Mouse (Mus musculus): ENCODE data around the gene Evi5. TPM values are rescaled to one million over a fixed set of nuclear protein-coding genes. Genes with fewer than 3 reads are reported as not detected.

Gene Evi5
- polyA plus RNA-seq, 1 experiment from 2014 or later, result 84.3 TPM

DNA sequence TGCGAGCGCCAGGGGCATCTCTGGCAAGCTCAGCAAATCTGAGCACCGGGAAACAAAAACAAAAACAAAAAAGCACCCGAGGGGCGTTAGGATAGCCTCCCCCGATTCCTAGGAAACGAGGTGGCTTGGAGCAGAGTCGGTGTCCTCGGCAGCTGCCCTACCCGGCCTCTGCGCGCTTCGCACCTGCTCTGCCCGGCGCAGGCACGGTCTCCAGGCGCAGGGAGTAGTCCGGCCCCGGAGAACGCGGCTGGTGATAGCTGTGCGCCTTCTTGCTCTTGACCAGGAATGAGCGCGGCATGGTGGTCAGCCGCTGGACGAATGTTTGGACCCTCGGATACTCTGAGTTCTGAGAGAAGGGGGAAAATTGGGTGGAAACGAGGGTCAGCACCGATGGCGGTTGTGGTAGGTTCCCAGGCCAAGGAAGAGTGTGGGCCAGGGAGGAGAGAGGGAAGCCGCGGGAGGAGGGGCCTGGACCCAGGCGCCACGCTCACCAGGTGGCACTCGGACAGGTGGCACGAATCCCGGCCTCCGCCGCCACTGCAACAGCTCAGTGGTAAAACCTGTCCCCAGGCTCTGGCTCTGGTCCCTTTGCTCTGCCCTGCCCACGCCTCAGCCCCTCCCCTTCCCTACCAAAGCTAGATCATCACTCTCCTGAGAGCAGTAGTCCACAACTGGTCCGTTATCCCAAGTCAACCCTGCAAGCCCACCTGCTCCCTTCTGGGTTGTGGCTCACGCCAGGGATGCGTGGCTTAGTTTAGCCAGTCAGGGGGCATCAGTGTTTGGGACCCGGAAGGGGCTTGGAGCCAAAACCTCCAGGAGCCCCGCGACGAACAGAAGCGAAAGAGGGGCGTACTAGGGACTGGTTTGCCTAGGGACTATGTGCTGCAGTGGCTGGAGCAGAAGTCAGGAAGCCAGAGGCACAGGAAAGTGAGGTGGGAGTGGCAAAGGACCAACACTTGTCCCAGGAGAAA is 151.1 kb downstream of the Evi5 start:
- Histone ChIP-seq H3K9me3 (replicated peaks; ENCODE audit: low read length) (no peaks in the 10 kb centered on the region), H3K9ac (ENCODE audit: low read depth, low read length) (0 out of 2 replicates have a peak overlapping the region, but pooled peaks have one; percentile 27), H3K27me3 (ENCODE audit: insufficient read depth, low read length) (peaks cover 84% of the 10 kb centered on the region), H3K4me2 (ENCODE audit: low read length) (peak overlapping the region; percentile 51), H3K36me3 (ENCODE audit: insufficient read depth, low read length) (no peaks in the 10 kb centered on the region), H3K27ac (no peak overlapping the region), H3K4me1 (replicated peaks; ENCODE audit: insufficient read depth, low read length) (peaks cover 40% of the 10 kb centered on the region), H3K4me3 (replicated peaks; ENCODE audit: low read depth, low read length) (peak overlapping the region; percentile 26)
- DNase-seq (ENCODE audit: low spot score) (peak; percentile 12), ATAC-seq (replicated peaks; ENCODE audit: low FRiP score, low read depth) (no peak)
- WGBS, result under 1% methylated on average over 47 of the region's 49 CpGs
- no peak for TF ChIP-seq CTCF (IDR thresholded peaks at IDR 0.05; ENCODE audit: low read depth)

DNA sequence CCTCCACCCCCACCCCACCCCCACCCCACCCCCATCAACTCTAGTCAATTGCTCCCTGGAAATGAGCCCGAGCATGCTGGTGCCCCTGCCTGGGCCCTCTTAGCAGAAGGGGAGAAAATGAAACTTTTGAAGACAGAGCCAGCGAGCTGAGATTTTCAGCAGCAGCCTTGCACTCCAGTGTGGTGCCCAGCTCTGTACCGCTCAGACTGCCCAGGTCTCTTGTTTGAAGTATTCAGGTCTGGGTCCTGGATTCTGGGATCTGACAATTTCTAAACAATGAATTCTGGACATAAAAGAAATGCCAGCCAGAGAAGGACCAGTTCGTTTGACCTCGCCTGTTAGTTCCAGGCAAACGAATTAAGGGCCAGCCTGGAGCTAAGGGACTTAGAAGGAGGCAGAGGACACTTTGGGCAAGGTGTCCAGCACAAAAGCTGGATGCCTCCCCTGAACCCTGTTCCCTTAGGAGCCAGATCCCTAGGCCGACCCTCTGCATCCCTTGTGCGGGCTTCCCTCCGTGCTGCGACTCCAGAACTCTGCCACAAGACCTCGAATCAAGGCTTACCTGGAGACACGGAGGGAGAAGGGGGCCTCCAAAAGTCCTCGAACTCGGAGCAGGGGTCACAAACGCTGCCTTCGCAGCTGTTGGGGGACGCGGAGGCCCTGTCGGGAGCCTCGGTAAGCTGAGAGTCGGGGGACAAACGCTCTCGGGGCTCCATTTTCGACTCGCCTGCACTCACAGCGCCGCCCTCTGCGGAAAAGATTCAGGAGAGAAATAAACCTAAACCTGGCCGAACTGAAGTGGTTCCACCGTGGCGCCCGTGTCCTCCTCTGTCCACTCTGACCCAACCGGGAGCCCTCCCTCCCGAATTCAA is 152.0 kb downstream of the Evi5 start:
- peak overlapping the region; percentile 51 for H3K4me2 ChIP-seq (ENCODE audit: low read length)
- peak; percentile 22 for DNase-seq (ENCODE audit: low spot score)
- H3K4me3 ChIP-seq (replicated peaks; ENCODE audit: low read depth, low read length), result peak overlapping the region; percentile 26
- ATAC-seq (replicated peaks; ENCODE audit: low FRiP score, low read depth), result no peak
- 0 out of 2 replicates have a peak overlapping the region, but pooled peaks have one; percentile 27 for H3K9ac ChIP-seq (ENCODE audit: low read depth, low read length)
- WGBS, result 1% methylated on average over 34 of the region's 34 CpGs
- H3K36me3 ChIP-seq (ENCODE audit: insufficient read depth, low read length), result no peaks in the 10 kb centered on the region
- peaks cover 79% of the 10 kb centered on the region for H3K27me3 ChIP-seq (ENCODE audit: insufficient read depth, low read length)
- no peak overlapping the region for H3K27ac ChIP-seq
- H3K4me1 ChIP-seq (replicated peaks; ENCODE audit: insufficient read depth, low read length), result peaks cover 40% of the 10 kb centered on the region
- no peaks in the 10 kb centered on the region for H3K9me3 ChIP-seq (replicated peaks; ENCODE audit: low read length)
- no peak for TF ChIP-seq CTCF (IDR thresholded peaks at IDR 0.05; ENCODE audit: low read depth)

DNA sequence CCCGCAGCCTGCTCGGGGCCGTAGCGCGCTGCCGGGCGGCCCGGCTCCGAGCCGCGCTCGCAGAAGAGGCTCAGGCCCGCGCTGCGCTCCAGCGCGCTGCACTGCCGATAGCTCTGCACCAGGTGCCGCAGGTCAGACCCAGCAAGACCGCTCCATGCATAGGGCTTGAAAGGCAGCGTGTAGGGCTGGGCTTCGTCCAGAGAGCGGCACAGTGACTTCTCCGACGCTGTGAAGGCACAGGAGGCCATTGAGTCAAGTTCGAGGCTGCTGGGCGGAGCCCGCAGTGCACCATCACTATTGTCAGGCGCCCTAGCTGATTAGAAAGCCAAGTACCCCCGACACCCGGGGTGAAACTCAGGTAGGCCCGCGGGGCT is 153.3 kb downstream of the Evi5 start:
- Histone ChIP-seq H3K27ac (no peak overlapping the region), H3K27me3 (ENCODE audit: insufficient read depth, low read length) (peaks cover 81% of the 10 kb centered on the region), H3K9ac (ENCODE audit: low read depth, low read length) (no peak overlapping the region), H3K9me3 (replicated peaks; ENCODE audit: low read length) (no peaks in the 10 kb centered on the region), H3K36me3 (ENCODE audit: insufficient read depth, low read length) (no peaks in the 10 kb centered on the region), H3K4me2 (ENCODE audit: low read length) (peak overlapping the region; percentile 54), H3K4me3 (replicated peaks; ENCODE audit: low read depth, low read length) (peak overlapping the region; percentile 24), H3K4me1 (replicated peaks; ENCODE audit: insufficient read depth, low read length) (peaks cover 38% of the 10 kb centered on the region)
- DNase-seq (ENCODE audit: low spot score) (no peak), ATAC-seq (replicated peaks; ENCODE audit: low FRiP score, low read depth) (peak; percentile 61; the same call in 1 of the 2 replicates)
- WGBS, result 2% methylated on average over 33 of the region's 33 CpGs
- TF ChIP-seq CTCF (IDR thresholded peaks at IDR 0.05; ENCODE audit: low read depth), result no peak

- TF ChIP-seq CTCF (IDR thresholded peaks at IDR 0.05; ENCODE audit: low read depth), result no peak
- peaks cover 35% of the 10 kb centered on the region for H3K4me1 ChIP-seq (replicated peaks; ENCODE audit: insufficient read depth, low read length)
- DNase-seq (ENCODE audit: low spot score) (no peak), ATAC-seq (replicated peaks; ENCODE audit: low FRiP score, low read depth) (peak; percentile 31; the same call in 1 of the 2 replicates)
- no peaks in the 10 kb centered on the region for H3K36me3 ChIP-seq (ENCODE audit: insufficient read depth, low read length)
- H3K9ac ChIP-seq (ENCODE audit: low read depth, low read length), result no peak overlapping the region
- H3K27me3 ChIP-seq (ENCODE audit: insufficient read depth, low read length), result peaks cover 81% of the 10 kb centered on the region
- H3K27ac ChIP-seq, result no peak overlapping the region
- peak overlapping the region; percentile 24 for H3K4me3 ChIP-seq (replicated peaks; ENCODE audit: low read depth, low read length)
- 2% methylated on average over 56 of the region's 58 CpGs for WGBS
- H3K9me3 ChIP-seq (replicated peaks; ENCODE audit: low read length), result no peaks in the 10 kb centered on the region
- peak overlapping the region; percentile 54 for H3K4me2 ChIP-seq (ENCODE audit: low read length)
Observed at GRCm38 (mm10) chr5:107720991-107721637, 153.8 kb downstream of the Evi5 start.

GRCm38 (mm10) chr5:107720511-107720910 is 154.4 kb downstream of the Evi5 start:
- no peak overlapping the region for H3K27ac ChIP-seq
- 5% methylated on average over 5 of the region's 5 CpGs for WGBS
- ATAC-seq (replicated peaks; ENCODE audit: low FRiP score, low read depth) (no peak), DNase-seq (ENCODE audit: low spot score) (no peak)
- no peak overlapping the region for H3K9ac ChIP-seq (ENCODE audit: low read depth, low read length)
- H3K27me3 ChIP-seq (ENCODE audit: insufficient read depth, low read length), result peaks cover 77% of the 10 kb centered on the region
- no peaks in the 10 kb centered on the region for H3K9me3 ChIP-seq (replicated peaks; ENCODE audit: low read length)
- TF ChIP-seq CTCF (IDR thresholded peaks at IDR 0.05; ENCODE audit: low read depth), result no peak
- H3K4me3 ChIP-seq (replicated peaks; ENCODE audit: low read depth, low read length), result no peak overlapping the region
- peaks cover 29% of the 10 kb centered on the region for H3K4me1 ChIP-seq (replicated peaks; ENCODE audit: insufficient read depth, low read length)
- no peak overlapping the region for H3K4me2 ChIP-seq (ENCODE audit: low read length)
- H3K36me3 ChIP-seq (ENCODE audit: insufficient read depth, low read length), result no peaks in the 10 kb centered on the region

Data from kidney, postnatal 0 days (tissue).